Mouse (Mus musculus) intestine, embryonic 16.5 days (tissue): ENCODE results near the gene Best3. TPM values are rescaled to one million over a fixed set of nuclear protein-coding genes. Genes with fewer than 3 reads are reported as not detected.
"Not testable (repeated sequence)": the region's sequence is repeated elsewhere in the genome, so short reads cannot be mapped to it uniquely, and the experiment has no call there.

Source experiments
- ATAC-seq: fragments of 200-750 bp; cut with Nextera tagmentation; 2 replicates; pipeline ENCODE4 v1.8.0; 2017; ENCODE audit warnings: moderate TSS enrichment, moderate library complexity
- H3K27ac ChIP-seq: fragments of 300-500 bp; sonication (generic); 2 replicates; pipeline ENCODE4 v1.5.1; 2014; ENCODE audit warnings: mild to moderate bottlenecking, low read length
- H3K27me3 ChIP-seq: fragments of 300-500 bp; sonication (generic); replicated peaks from 2 replicates; pipeline ENCODE4 v1.6.1; 2014; ENCODE audit warnings: low read length, control low read depth, mixed read lengths; ENCODE audit not compliant: control insufficient read depth, insufficient read depth
- H3K36me3 ChIP-seq: fragments of 300-500 bp; sonication (generic); 2 replicates; pipeline ENCODE4 v1.6.1; 2014; ENCODE audit warnings: low read length, control low read depth; ENCODE audit not compliant: control insufficient read depth, insufficient read depth
- H3K4me1 ChIP-seq: fragments of 300-500 bp; sonication (generic); 2 replicates; pipeline ENCODE4 v1.6.1; 2014; ENCODE audit warnings: low read length, control low read depth, mixed read lengths; ENCODE audit not compliant: control insufficient read depth, insufficient read depth
- H3K4me2 ChIP-seq: fragments of 300-500 bp; sonication (generic); 2 replicates; pipeline ENCODE4 v1.6.1; 2014; ENCODE audit warnings: low read depth, low read length, control low read depth
- H3K4me3 ChIP-seq: fragments of 300-500 bp; sonication (generic); 2 replicates; pipeline ENCODE4 v1.5.1; 2014; ENCODE audit warnings: mild to moderate bottlenecking, low read length
- H3K9ac ChIP-seq: fragments of 300-500 bp; sonication (generic); 2 replicates; pipeline ENCODE4 v1.6.1; 2014; ENCODE audit warnings: low read depth, low read length
- H3K9me3 ChIP-seq: fragments of 300-500 bp; sonication (generic); 2 replicates; pipeline ENCODE4 v1.6.1; 2016; ENCODE audit warnings: low read length, control low read depth; ENCODE audit not compliant: control insufficient read depth
- WGBS: fragments of 180-500 bp; shearing (Covaris S2); extraction: QIAGEN DNeasy Blood & Tissue Kit; methylation state at CpG from one replicate; pipeline ENCODE4 v1.1.7; 2014; 5-methylcytosine and 5-hydroxymethylcytosine counted together
- polyA plus RNA-seq: library from polyadenylated mRNA; unstranded; fragments of >200 nt; fragmentation: Nextera tagmentation; extraction: Ambion mirVana; gene quantifications from 2 replicates; pipeline ENCODE4 v1.2.1, GENCODE M21; 2015

The Best3 gene
- polyA plus RNA-seq, 1 experiment from 2014 or later, result not detected

DNA sequence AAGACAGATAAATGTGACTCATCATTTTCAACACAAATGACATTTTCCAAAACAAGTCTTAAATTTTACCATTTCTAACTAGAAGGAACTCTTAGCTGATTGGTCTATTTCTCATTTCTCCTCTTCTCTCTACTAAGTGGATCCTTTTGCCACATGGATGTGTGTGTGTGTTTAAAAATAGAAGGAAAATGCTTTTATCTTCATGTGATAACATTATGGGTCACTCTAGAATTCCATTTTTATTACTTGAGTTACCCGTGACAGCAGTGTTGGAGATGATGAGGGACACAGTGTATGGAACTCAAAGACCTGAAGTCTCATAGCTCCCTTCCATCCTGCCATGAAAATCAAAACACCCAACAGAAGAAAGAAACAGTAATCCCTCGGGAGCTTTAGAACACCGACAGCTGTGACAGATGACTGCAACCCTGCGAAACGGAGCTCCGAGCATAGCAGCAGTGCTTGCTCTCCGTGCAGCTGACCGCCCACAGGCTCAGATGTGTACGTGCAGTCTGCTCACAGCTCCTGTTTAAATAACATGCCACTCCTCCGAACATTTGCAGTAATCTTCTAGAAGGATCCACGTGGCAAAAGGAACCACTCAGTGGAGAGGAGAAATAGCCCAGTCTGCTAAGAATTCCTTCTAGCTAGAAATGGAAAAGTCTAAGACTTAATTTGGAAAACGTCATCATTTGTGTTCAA lies 27.7 kb downstream of the Best3 start:
- Histone ChIP-seq H3K27me3 (no peaks in the 10 kb centered on the region), H3K4me1 (peaks cover 5% of the 10 kb centered on the region; the same call in 1 of the 2 replicates), H3K27ac (no peak overlapping the region), H3K36me3 (no peaks in the 10 kb centered on the region), H3K4me3 (peak overlapping the region; percentile 16; the same call in 1 of the 2 replicates), H3K4me2 (peak overlapping the region; percentile 30), H3K9ac (no peak overlapping the region; the same call in 1 of the 2 replicates), H3K9me3 (no peaks in the 10 kb centered on the region)
- 11% methylated on average over 12 of the region's 12 CpGs for WGBS
- ATAC-seq, result peak; percentile 96

DNA sequence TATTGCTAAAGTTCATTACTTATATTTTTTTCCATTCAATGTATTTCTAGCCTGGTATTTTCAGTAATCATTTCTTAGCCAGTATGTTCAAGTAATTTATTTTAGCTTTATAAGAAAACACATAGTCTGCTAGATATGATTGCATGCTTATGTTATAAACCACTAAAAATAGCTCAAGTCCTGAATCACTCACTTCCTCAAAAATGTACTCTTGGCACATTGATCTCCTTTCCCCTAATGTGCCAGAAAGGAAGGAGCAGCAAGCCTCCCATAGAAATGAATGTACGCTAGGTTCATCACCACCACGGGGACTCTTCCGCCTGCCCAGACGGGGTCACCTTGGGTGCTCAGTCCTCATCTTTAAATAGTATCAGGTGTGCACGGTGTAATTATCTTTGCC lies 28.5 kb downstream of the Best3 start:
- H3K27me3 ChIP-seq, result no peaks in the 10 kb centered on the region
- ATAC-seq, result no peak
- no peak overlapping the region for H3K4me3 ChIP-seq
- H3K4me2 ChIP-seq, result no peak overlapping the region
- H3K9me3 ChIP-seq, result no peaks in the 10 kb centered on the region
- H3K36me3 ChIP-seq, result no peaks in the 10 kb centered on the region
- WGBS, result 79% methylated on average over 5 of the region's 5 CpGs
- H3K4me1 ChIP-seq, result peaks cover 5% of the 10 kb centered on the region; the same call in 1 of the 2 replicates
- no peak overlapping the region for H3K27ac ChIP-seq
- no peak overlapping the region for H3K9ac ChIP-seq

DNA sequence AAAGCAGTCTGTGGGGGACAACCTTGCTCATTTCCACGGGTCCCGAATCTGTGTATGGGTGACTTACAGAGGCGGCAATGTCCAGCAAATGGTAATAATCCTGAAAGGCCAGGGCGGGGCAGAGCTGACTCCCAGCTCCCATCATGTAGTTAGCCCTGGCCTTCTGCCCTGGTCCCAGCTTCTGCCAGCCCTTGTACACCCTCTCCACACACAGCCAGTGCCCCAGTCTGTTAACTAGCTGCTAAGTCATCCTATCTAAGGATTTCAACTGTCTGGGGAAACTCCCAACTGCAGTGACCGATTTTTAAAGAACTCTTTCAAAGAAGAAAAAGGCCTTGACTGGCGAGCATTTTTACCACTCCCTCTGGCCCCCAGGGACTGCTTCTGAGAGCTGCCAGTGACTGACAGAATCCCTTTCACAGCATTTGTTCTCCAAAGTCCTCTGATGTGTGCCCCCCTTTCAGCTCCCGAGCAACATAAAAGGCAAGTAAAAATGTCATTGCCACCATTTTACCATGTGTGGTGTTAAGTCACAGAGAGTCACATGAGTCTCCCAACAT lies 32.2 kb downstream of the Best3 start:
- no peak overlapping the region for H3K9ac ChIP-seq
- H3K27me3 ChIP-seq, result no peaks in the 10 kb centered on the region
- WGBS, result 71% methylated on average over 7 of the region's 7 CpGs
- H3K4me1 ChIP-seq, result peaks cover 5% of the 10 kb centered on the region; the same call in 1 of the 2 replicates
- no peak for ATAC-seq
- no peaks in the 10 kb centered on the region for H3K9me3 ChIP-seq
- H3K27ac ChIP-seq, result no peak overlapping the region
- H3K4me2 ChIP-seq, result no peak overlapping the region
- no peaks in the 10 kb centered on the region for H3K36me3 ChIP-seq
- no peak overlapping the region for H3K4me3 ChIP-seq

- no peaks in the 10 kb centered on the region for H3K36me3 ChIP-seq
- H3K9ac ChIP-seq, result no peak overlapping the region
- H3K4me3 ChIP-seq, result no peak overlapping the region
- H3K4me1 ChIP-seq, result 0 out of 2 replicates have a peak, but pooled peaks cover 6% of the 10 kb centered on the region
- ATAC-seq, result no peak
- WGBS, result 37% methylated on average over 21 of the region's 21 CpGs
- H3K9me3 ChIP-seq, result no peaks in the 10 kb centered on the region
- H3K4me2 ChIP-seq, result no peak overlapping the region
- H3K27ac ChIP-seq, result no peak overlapping the region
- H3K27me3 ChIP-seq, result no peaks in the 10 kb centered on the region
Measured at GRCm38 (mm10) chr10:117021020-117021754, 35.1 kb downstream of the Best3 start.

DNA sequence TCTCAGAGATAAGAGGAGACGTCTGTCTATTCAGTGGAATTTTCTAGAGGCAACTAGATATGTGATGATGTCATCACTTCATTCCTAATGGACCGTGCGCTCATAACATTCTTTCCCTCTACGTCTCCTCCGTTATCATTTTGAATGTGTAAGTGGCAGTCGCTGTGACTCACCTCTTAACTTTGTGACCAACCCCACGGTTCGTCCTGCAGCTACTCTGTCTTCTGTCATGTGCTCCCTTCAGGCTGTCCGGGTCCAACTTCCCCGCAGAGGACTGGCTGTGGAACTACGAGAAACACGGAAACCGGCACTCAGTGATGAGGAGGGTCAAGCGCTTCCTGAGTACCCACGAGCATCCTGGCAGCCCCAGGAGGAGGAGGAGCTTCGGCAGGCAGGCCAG lies 37.6 kb downstream of the Best3 start:
- H3K4me1 ChIP-seq, result 0 out of 2 replicates have a peak, but pooled peaks cover 6% of the 10 kb centered on the region
- H3K9ac ChIP-seq, result no peak overlapping the region
- peak; percentile 42; the same call in 1 of the 2 replicates for ATAC-seq
- no peaks in the 10 kb centered on the region for H3K36me3 ChIP-seq
- H3K9me3 ChIP-seq, result no peaks in the 10 kb centered on the region
- peak overlapping the region; percentile 30 for H3K4me3 ChIP-seq
- no peak overlapping the region for H3K27ac ChIP-seq
- 31% methylated on average over 16 of the region's 16 CpGs for WGBS
- H3K4me2 ChIP-seq, result peak overlapping the region; percentile 49
- no peaks in the 10 kb centered on the region for H3K27me3 ChIP-seq

GRCm38 (mm10) chr10:117025776-117026175 lies 39.7 kb downstream of the Best3 start:
- not testable (repeated sequence) for H3K9ac ChIP-seq, H3K27ac ChIP-seq, H3K36me3 ChIP-seq, H3K4me2 ChIP-seq, ATAC-seq, H3K4me3 ChIP-seq, H3K9me3 ChIP-seq, H3K27me3 ChIP-seq, H3K4me1 ChIP-seq

- no peaks in the 10 kb centered on the region for H3K9me3 ChIP-seq
- no peak overlapping the region for H3K4me2 ChIP-seq
- no peak for ATAC-seq
- 0 out of 2 replicates have a peak, but pooled peaks cover 6% of the 10 kb centered on the region for H3K4me1 ChIP-seq
- H3K27ac ChIP-seq, result no peak overlapping the region
- H3K4me3 ChIP-seq, result no peak overlapping the region
- 80% methylated on average over 8 of the region's 8 CpGs for WGBS
- H3K36me3 ChIP-seq, result no peaks in the 10 kb centered on the region
- H3K9ac ChIP-seq, result no peak overlapping the region
- no peaks in the 10 kb centered on the region for H3K27me3 ChIP-seq
Measured at GRCm38 (mm10) chr10:117026176-117026575, 40.1 kb downstream of the Best3 start.

DNA sequence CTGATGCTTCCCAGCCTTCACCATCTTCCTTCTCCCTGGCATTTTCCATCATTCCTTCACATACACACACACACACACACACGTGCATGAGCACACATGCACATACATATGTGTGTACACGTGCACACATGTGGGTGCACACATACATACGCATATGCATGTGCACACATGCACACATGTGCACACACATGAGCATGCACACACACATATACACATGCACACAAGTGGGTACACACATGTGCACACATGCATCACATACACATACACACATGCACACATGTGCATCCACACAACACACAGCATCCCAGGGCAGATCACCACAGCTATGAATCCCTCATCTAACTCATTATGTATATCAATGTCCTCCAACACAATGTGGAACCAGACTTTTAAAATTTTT lies 45.0 kb downstream of the Best3 start:
- H3K4me1 ChIP-seq, result no peaks in the 10 kb centered on the region
- H3K27me3 ChIP-seq, result no peaks in the 10 kb centered on the region
- H3K9me3 ChIP-seq, result no peaks in the 10 kb centered on the region
- 93% methylated on average over 3 of the region's 3 CpGs for WGBS
- H3K4me3 ChIP-seq, result no peak overlapping the region
- H3K36me3 ChIP-seq, result no peaks in the 10 kb centered on the region
- no peak overlapping the region for H3K27ac ChIP-seq
- H3K9ac ChIP-seq, result no peak overlapping the region
- ATAC-seq, result no peak
- H3K4me2 ChIP-seq, result no peak overlapping the region

DNA sequence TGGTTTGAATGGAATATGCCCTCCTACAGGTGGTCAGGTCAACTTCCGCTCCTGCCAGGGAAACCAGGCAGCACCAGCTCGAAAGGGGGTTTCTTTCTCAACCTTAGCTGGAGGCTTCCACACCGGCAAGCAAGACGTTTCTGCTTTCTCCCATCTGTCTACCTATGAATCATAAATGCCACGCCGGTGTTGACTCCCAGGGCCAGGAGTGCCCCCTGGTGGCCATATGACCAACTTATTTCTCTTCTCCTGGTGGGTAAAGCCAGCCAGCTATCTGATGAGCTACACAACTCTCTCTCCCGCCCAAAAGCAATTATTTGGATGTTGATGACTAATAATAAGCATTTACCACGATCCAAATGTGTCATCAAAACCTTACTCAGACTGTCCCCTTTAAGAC lies 47.7 kb downstream of the Best3 start:
- Histone ChIP-seq H3K4me3 (no peak overlapping the region), H3K9me3 (no peaks in the 10 kb centered on the region), H3K27ac (no peak overlapping the region), H3K27me3 (no peaks in the 10 kb centered on the region), H3K9ac (no peak overlapping the region), H3K36me3 (no peaks in the 10 kb centered on the region), H3K4me1 (no peaks in the 10 kb centered on the region), H3K4me2 (no peak overlapping the region)
- ATAC-seq, result peak; percentile 54; the same call in 1 of the 2 replicates
- WGBS, result 20% methylated on average over 8 of the region's 8 CpGs
